Mouse (Mus musculus) forebrain, embryonic 11.5 days (tissue): Measurements from ENCODE around the gene Gm20388. TPM values are rescaled to one million over a fixed set of nuclear protein-coding genes. Genes with fewer than 3 reads are reported as not detected.

ENCODE experiments used
- ATAC-seq: fragments of 200-750 bp; cut with Nextera tagmentation; replicated peaks from 2 replicates; pipeline ENCODE4 v1.8.0; 2017; ENCODE audit warnings: moderate TSS enrichment; ENCODE audit not compliant: low FRiP score
- DNase-seq: peaks from one replicate; pipeline ENCODE4 v3.0.0-alpha.2; 2017; ENCODE audit warnings: low spot score
- H3K27ac ChIP-seq: fragments of 300-500 bp; sonication (generic); 2 replicates; pipeline ENCODE4 v1.5.1; 2014; ENCODE audit warnings: low read depth, low read length
- H3K27me3 ChIP-seq: fragments of 300-500 bp; sonication (generic); 2 replicates; pipeline ENCODE4 v1.6.1; 2014; ENCODE audit warnings: mild to moderate bottlenecking, low read length, mixed read lengths; ENCODE audit not compliant: control insufficient read depth, insufficient read depth
- H3K36me3 ChIP-seq: fragments of 300-500 bp; sonication (generic); 2 replicates; pipeline ENCODE4 v1.6.1; 2014; ENCODE audit warnings: mild to moderate bottlenecking, low read length, moderate library complexity, mixed read lengths; ENCODE audit not compliant: control insufficient read depth, insufficient read depth
- H3K4me1 ChIP-seq: fragments of 300-500 bp; sonication (generic); replicated peaks from 2 replicates; pipeline ENCODE4 v1.6.1; 2014; ENCODE audit warnings: low read length, mixed read lengths; ENCODE audit not compliant: control insufficient read depth, insufficient read depth
- H3K4me2 ChIP-seq: fragments of 300-500 bp; sonication (generic); 2 replicates; pipeline ENCODE4 v1.6.1; 2014; ENCODE audit warnings: low read depth, mild to moderate bottlenecking, low read length, moderate library complexity, mixed read lengths; ENCODE audit not compliant: severe bottlenecking
- H3K4me3 ChIP-seq: fragments of 300-500 bp; sonication (generic); 2 replicates; pipeline ENCODE4 v1.5.1; 2014; ENCODE audit warnings: low read depth, low read length
- H3K9ac ChIP-seq: fragments of 300-500 bp; sonication (generic); 2 replicates; pipeline ENCODE4 v1.6.1; 2014; ENCODE audit warnings: low read length
- H3K9me3 ChIP-seq: fragments of 300-500 bp; sonication (generic); 2 replicates; pipeline ENCODE4 v1.6.1; 2016; ENCODE audit warnings: low read length, mixed read lengths; ENCODE audit not compliant: control insufficient read depth
- WGBS: fragments of 180-500 bp; shearing (Covaris S2); extraction: QIAGEN DNeasy Blood & Tissue Kit; methylation state at CpG from one replicate; pipeline ENCODE4 v1.1.7; 2014; 5-methylcytosine and 5-hydroxymethylcytosine counted together
- polyA plus RNA-seq: library from polyadenylated mRNA; unstranded; fragments of >200 nt; fragmentation: Nextera tagmentation; extraction: Ambion mirVana; gene quantifications from 2 replicates; pipeline ENCODE4 v1.2.1, GENCODE M21; 2014

Gene Gm20388
- polyA plus RNA-seq, 1 experiment from 2014 or later = not detected

GRCm38 (mm10) chr8:120490354-120491141 is 579.9 kb downstream of the Gm20388 start:
- Histone ChIP-seq H3K4me2 (peak overlapping the region; percentile 97), H3K9ac (peak overlapping the region; percentile 95)
- no peak for DNase-seq

GRCm38 (mm10) chr8:120491166-120491793 is 580.6 kb downstream of the Gm20388 start:
- H3K9ac ChIP-seq = no peak overlapping the region
- peak overlapping the region; percentile 87 for H3K4me3 ChIP-seq
- peaks cover 53% of the 10 kb centered on the region for H3K4me1 ChIP-seq
- H3K4me2 ChIP-seq = peak overlapping the region; percentile 97
- no peak for ATAC-seq
- no peaks in the 10 kb centered on the region for H3K9me3 ChIP-seq
- WGBS = 66% methylated on average over 5 of the region's 5 CpGs
- H3K36me3 ChIP-seq = no peaks in the 10 kb centered on the region
- H3K27ac ChIP-seq = no peak overlapping the region
- H3K27me3 ChIP-seq = no peaks in the 10 kb centered on the region; the same call in 1 of the 2 replicates
- no peak for DNase-seq

More at GRCm38 (mm10) chr8:120490354-120491141, 579.9 kb downstream of the Gm20388 start:
- no peaks in the 10 kb centered on the region for H3K9me3 ChIP-seq
- H3K27me3 ChIP-seq = no peaks in the 10 kb centered on the region; the same call in 1 of the 2 replicates
- H3K4me1 ChIP-seq = peaks cover 57% of the 10 kb centered on the region
- peak overlapping the region; percentile 50 for H3K27ac ChIP-seq
- H3K36me3 ChIP-seq = no peaks in the 10 kb centered on the region
- ATAC-seq = no peak
- 11% methylated on average over 12 of the region's 12 CpGs for WGBS
- H3K4me3 ChIP-seq = peak overlapping the region; percentile 87

GRCm38 (mm10) chr8:120492193-120492880 is 581.7 kb downstream of the Gm20388 start:
- 60% methylated on average over 14 of the region's 14 CpGs for WGBS
- Histone ChIP-seq H3K4me1 (peaks cover 56% of the 10 kb centered on the region), H3K4me2 (peak overlapping the region; percentile 18; the same call in 1 of the 2 replicates), H3K4me3 (no peak overlapping the region), H3K27ac (no peak overlapping the region), H3K9ac (no peak overlapping the region), H3K27me3 (no peaks in the 10 kb centered on the region; the same call in 1 of the 2 replicates), H3K36me3 (no peaks in the 10 kb centered on the region), H3K9me3 (no peaks in the 10 kb centered on the region)
- ATAC-seq (no peak), DNase-seq (no peak)

- no peak for ATAC-seq
- no peaks in the 10 kb centered on the region; the same call in 1 of the 2 replicates for H3K27me3 ChIP-seq
- peak overlapping the region; percentile 18; the same call in 1 of the 2 replicates for H3K4me2 ChIP-seq
- no peak overlapping the region for H3K4me3 ChIP-seq
- H3K27ac ChIP-seq = no peak overlapping the region
- peaks cover 59% of the 10 kb centered on the region for H3K4me1 ChIP-seq
- no peak for DNase-seq
- no peaks in the 10 kb centered on the region for H3K36me3 ChIP-seq
- 58% methylated on average over 4 of the region's 4 CpGs for WGBS
- no peaks in the 10 kb centered on the region for H3K9me3 ChIP-seq
- no peak overlapping the region for H3K9ac ChIP-seq
Measured at GRCm38 (mm10) chr8:120492881-120493220, 582.2 kb downstream of the Gm20388 start.

- H3K27me3 ChIP-seq = no peaks in the 10 kb centered on the region; the same call in 1 of the 2 replicates
- DNase-seq = no peak
- 63% methylated on average over 16 of the region's 16 CpGs for WGBS
- no peak overlapping the region for H3K27ac ChIP-seq
- H3K4me2 ChIP-seq = peak overlapping the region; percentile 18; the same call in 1 of the 2 replicates
- ATAC-seq = no peak
- peak overlapping the region; percentile 13; the same call in 1 of the 2 replicates for H3K9ac ChIP-seq
- H3K4me3 ChIP-seq = no peak overlapping the region
- H3K4me1 ChIP-seq = peaks cover 68% of the 10 kb centered on the region
- H3K36me3 ChIP-seq = no peaks in the 10 kb centered on the region
- no peaks in the 10 kb centered on the region for H3K9me3 ChIP-seq
Measured at GRCm38 (mm10) chr8:120493508-120494464, 583.1 kb downstream of the Gm20388 start.

GRCm38 (mm10) chr8:120494903-120495302 is 584.3 kb downstream of the Gm20388 start:
- Histone ChIP-seq H3K9me3 (no peaks in the 10 kb centered on the region), H3K4me1 (peaks cover 73% of the 10 kb centered on the region), H3K9ac (peak overlapping the region; percentile 16; the same call in 1 of the 2 replicates), H3K36me3 (no peaks in the 10 kb centered on the region), H3K4me2 (peak overlapping the region; percentile 18; the same call in 1 of the 2 replicates), H3K27ac (peak overlapping the region; percentile 27; the same call in 1 of the 2 replicates), H3K4me3 (no peak overlapping the region), H3K27me3 (no peaks in the 10 kb centered on the region; the same call in 1 of the 2 replicates)
- WGBS = 62% methylated on average over 15 of the region's 15 CpGs
- no peak for DNase-seq
- no peak for ATAC-seq

GRCm38 (mm10) chr8:120495461-120495860 is 584.8 kb downstream of the Gm20388 start:
- 72% methylated on average over 5 of the region's 5 CpGs for WGBS
- H3K9me3 ChIP-seq = no peaks in the 10 kb centered on the region
- no peak for DNase-seq
- ATAC-seq = no peak
- H3K27ac ChIP-seq = peak overlapping the region; percentile 27; the same call in 1 of the 2 replicates
- H3K9ac ChIP-seq = no peak overlapping the region
- H3K4me1 ChIP-seq = peaks cover 69% of the 10 kb centered on the region
- H3K4me3 ChIP-seq = no peak overlapping the region
- H3K4me2 ChIP-seq = no peak overlapping the region
- H3K36me3 ChIP-seq = no peaks in the 10 kb centered on the region
- H3K27me3 ChIP-seq = no peaks in the 10 kb centered on the region; the same call in 1 of the 2 replicates
